Mouse (Mus musculus) liver, postnatal 0 days (tissue): ENCODE data around the gene Cbx5.

ENCODE experiments used
- CTCF ChIP-seq: sonication (generic); IDR thresholded peaks from 2 replicates; pipeline ENCODE4 v1.5.1; 2016; ENCODE audit warnings: antibody characterized with exemption, low read depth
- EP300 ChIP-seq: IDR thresholded peaks from 2 replicates; pipeline ENCODE4 v1.6.1; 2016; ENCODE audit warnings: antibody characterized with exemption, low read depth, mild to moderate bottlenecking

DNA sequence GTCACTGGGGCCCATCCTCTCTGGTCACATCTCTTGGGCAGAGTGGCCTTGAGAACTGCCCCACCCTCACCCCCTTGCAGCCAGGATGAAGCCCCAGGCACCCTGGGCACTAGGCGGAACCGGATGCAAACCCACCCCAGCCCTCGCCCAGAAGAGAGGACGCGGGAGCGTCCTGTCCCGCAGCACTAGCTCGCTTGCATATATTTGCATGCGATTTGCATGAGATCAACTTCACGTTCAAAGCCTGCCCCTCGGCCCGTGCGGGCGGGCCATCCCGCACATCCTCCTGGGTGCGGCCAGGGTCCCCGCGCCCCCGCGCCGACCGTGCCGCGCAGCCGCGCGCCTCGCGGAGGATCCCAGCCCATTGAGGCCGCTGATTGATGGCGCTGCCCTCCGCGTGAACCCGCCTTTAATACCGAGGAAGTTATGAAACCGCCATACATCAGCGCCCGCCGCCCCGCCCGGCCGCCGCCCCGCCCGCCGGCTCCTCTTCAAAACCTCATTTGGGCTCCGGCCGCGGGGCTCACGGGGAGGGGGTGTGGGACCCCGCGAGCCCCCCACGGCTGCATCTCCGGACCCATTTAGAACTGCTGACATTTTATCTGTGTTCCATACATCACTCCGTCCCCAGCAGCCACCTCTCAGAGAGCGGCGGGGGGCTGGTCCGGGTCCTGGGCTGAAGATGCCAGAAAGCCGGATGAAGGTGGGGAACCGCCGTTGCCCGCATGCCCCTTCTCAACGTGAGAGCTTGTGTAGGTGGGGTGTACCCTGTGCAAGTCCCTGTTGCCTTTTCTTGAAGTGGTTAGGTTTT is 70.6 kb downstream of the Cbx5 start:
- no peak for TF ChIP-seq EP300
- TF ChIP-seq CTCF: no peak
